Mouse (Mus musculus): ENCODE data around the gene Epyc.
"Not testable (repeated sequence)": the region's sequence is repeated elsewhere in the genome, so short reads cannot be mapped to it uniquely, and the experiment has no call there.

Gene Epyc

DNA sequence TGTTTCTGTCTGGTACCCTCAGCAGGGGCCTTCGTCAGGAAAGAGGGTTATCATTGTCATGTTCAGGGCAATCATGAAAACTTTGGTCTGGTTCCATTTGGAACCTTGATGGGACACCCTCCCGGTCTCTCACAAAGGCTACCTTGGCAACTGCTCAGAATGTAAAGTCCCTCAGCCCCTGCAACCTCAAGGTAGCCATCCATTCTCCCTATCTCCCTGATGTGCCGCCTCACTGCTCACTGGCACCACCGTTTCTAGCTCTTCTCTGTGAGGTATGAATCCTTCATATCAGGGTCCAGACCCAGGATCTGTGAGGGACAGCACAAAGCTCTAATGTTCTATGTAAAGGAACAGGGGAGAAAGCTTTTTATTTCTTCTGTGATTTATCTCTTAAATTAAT lies 70.7 kb downstream of the Epyc start:
- DNase-seq (ENCODE audit: low read depth, low spot score), result no peak

DNA sequence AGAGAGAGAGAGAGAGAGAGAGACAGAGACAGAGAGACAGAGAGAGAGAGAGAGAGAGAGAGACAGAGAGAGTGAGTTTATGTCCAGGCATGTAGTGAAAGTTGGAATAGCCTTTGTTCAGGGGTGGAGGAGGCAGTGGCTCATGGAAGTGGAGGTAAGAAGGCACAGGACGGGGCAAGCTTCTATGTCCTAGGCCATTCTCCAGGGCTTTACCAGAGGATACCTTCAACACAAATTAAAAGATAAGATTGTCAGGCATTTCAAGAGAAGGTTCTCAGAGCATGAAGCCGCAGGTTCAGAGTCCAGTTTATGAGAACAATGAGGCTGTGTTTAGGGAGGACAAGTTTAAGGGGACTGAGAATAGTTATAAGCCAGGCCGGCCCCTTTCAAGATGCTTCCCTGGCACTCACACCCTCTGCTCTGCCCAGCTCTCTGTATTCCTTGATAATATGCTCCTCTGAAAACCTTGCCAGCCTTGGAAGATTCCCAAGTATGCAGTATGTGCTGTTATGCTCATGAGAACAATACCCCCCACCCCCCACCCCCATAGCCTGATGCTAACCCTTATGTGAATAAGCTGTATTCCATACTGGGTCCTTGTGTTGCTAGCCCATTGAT lies 71.5 kb downstream of the Epyc start:
- no peak for DNase-seq (ENCODE audit: low read depth, low spot score)

DNA sequence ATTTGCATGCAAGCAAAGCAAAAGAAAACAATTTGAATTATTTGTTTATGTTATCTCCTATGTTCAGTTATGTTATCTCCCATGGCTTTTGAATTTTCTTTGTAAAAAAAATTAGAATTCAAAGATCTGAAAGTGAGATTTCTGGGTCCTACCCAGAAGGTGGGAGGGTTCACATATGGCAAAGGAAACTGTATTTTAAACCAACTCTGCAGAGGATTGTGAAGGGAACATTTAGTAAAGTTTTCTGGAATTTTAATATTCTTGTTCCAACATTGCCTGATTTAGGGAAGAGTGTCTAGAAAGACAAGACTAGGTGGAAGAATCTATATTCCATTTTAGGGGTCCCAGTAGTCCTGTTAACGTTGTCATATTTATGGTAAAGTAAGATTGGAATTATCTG lies 73.4 kb downstream of the Epyc start:
- no peak for DNase-seq (ENCODE audit: low read depth, low spot score)

DNA sequence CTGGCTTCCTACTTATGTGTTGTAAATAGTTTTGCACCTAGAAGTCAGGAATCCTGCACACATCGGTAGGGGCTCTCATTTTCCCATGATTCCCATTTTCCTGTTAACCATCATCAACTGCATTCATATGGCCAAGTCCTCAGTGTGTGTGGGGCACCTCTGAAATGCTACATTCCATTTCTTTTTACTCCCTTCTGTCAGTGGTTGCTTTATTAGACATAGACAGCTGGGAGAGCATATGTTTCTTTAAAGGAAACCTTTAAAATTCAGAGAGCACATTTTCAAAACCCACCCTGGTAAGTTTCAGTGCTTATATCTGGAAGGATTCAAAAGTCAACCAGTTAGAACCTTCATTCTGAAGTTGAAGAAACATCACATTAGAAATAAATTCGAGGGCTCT lies 74.2 kb downstream of the Epyc start:
- no peak for DNase-seq (ENCODE audit: low read depth, low spot score)

DNA sequence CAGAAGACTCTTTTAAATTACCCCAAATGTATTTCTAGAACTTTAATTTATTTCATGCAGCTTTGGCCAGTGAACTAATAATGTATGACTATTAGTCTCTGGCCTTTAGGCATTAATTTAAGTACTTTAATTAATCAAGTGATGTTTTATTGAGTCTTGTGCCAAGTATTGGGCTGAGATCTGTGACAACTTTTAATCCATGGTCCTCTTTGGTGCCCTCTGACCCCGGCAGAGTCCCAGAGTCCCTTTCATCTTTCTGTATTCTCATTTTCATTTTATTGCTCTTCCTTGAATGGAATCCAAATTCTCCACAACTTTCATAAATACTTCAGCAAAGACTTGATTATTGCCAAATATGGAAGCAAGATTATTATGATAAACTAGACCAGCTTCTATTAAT lies 76.8 kb downstream of the Epyc start:
- DNase-seq (ENCODE audit: low read depth, low spot score), result no peak

DNA sequence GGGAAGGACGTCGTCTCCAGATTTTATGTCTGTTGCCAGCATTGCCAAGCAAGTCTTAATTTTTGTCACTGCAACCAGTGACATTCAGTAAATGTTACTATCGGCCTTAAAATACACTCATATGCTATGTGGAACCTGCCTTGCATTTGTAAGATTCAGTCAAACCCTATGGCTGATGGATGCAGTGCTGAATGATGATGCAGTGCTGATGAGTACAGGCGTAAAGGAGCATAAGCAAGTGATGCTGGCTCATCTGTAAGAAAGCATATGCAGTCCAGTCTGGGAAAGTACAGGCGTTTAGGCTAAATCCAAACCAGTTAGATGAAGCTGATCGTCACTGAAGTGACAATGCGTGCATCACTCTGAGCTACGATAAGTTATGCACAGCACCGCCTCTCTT lies 78.8 kb downstream of the Epyc start:
- no peak for DNase-seq (ENCODE audit: low read depth, low spot score)

DNA sequence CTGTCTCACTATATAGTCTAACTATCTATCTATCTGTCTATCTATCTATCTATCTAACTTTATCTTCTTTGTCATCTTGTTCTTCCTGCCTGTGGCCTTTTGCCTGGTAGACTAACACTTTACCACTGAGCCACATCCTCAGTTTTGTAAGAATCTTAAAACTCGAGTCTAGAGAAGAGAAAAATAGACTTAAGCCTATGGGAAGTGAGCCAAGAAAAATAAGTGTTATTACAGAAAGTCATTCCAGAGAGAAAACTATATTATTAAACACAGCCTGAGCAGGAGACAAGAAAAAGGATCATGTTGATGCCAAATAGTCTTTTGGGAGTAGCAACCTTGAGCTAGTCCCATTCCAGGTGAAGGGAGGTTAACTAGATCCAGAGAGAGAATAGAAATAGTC lies 82.1 kb downstream of the Epyc start:
- DNase-seq (ENCODE audit: low read depth, low spot score), result no peak

DNA sequence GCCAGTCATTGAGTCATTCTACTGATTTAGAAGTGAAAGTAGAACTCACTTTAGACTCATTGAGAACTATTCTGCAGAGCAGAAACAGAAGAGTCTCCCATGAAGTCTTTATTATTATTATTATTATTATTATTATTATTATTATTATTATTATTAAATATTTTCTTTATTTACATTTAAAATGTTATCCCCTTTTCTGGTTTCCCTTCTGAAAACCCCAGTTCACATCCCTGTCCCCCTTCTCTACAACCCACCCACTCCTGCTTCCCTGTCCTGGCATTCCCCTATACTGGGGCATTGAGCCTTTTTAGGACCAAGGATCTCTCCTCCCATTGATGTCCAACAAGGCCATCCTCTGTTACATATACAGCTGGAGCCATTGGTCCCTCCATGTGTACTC lies 82.8 kb downstream of the Epyc start, which contains the start of gene C030005K15Rik:
TSS of gene C030005K15Rik (minus strand) at position 101 of the 400 bp plus-strand sequence.
- DNase-seq (ENCODE audit: low read depth, low spot score), result not testable (repeated sequence)

Data from embryo, embryonic 11.5 days (tissue).